Mouse (Mus musculus): ENCODE data around the gene Msln.

Gene Msln

DNA sequence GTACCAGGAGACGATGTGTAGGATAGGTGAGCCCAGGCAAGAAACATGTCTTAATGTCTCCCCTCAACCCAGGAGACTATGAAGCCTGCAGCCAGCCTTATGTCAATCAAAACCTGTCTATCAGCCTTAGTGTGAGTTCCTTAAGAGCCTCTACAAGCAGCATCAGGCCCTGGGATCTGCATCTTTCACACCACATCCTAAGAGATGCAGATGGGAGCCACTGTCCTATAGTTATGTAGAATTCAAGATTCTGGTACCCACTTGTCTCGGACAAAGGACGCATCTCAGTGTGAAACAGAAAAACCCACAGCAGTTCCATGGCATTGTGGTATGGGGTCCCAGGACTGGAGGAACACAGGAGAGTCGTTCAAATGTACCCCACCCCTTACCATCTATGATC, 908 bp upstream of the Msln start:
- ChIA-PET CTCF (interaction anchor here in 1 of 4 experiments (0.6 to 1.0 kb wide), 2 partner anchors 19 to 254 kb away, joined by 3 read pairs; partner anchors contain the start of gene Narfl), POLR2A (interaction anchor here in 3 of 4 experiments (0.8 to 11.8 kb wide), 14 partner anchors 10 to 114 kb away, joined by 3 to 137 read pairs (median 12); partner anchors contain the start of genes Chtf18 (in 3 of the 3), Rpusd1 (in 3 of the 3), Stub1 (in 2 of the 3) and Mcrip2 (in 1 of the 3))

DNA sequence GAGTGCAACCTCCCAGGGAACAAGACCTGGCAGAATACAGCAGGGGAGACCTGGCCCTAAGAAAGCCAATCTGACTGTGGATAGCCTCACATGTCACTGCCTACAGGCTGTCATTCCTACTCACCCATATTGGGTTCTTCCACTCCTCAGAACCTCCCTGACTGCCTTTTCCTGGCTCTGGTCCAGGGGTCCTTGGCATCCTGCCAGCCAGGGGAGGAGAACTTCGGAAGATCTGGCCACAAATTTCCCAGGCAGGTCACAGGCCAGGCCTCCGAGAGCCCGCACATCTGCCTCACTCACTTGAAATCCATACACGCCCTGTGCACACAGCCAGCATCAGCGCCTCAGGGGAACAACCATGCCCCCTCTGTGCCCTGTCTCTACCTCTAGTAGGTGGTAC, 2.7 kb downstream of the Msln start:
- ChIA-PET POLR2A (interaction anchor here in 1 of 4 experiments (1.3 kb wide), 2 partner anchors 24 to 27 kb away, joined by 3 to 4 read pairs; partner anchors contain the start of genes Chtf18 and Rpusd1), CTCF (interaction anchor here in 1 of 4 experiments (1.3 kb wide), 1 partner anchor 49 kb away, joined by 3 read pairs; no protein-coding TSS in a partner anchor)

DNA sequence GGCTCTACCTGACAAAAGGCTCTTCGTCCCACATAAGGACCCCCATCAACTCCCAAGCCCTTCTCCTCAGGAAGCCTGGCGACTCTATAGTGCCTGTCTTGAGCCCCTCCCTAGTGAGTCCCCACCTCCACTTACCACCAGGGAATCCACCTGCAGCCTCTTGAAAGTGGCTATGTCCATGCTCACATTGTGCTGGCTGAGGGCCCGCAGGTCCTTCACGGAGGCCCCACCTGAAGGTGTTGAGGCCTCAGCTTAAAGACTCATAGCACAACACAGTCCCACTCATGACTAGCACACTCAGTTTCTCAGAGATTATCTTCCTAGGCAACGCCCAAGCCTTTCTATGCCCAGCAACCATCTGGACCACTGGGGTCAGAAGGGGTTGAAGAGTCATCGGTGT, 4.9 kb downstream of the Msln start:
- ChIA-PET CTCF (no interaction called here), POLR2A (no interaction called here)

DNA sequence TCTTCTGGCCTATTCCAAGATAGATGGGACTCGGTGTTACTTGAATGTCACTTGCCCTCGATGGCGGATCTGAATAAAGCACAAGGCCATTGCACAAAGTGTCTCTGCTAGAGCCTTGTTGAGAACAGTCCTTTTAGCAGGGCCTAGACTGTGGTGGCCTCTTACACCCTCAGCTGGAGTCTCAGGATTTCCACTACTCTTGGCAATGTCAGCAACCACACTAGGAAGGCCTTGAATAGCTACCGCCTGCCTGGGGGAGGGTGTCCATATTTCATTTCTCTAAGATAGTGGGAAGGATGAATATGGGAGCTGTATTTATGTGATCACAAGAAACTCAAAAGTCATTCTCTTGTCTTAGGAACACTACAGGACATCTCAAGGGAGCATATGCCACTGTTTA, 5.9 kb downstream of the Msln start:
- ChIA-PET CTCF (no interaction called here), POLR2A (interaction anchor here in 1 of 4 experiments (2.4 kb wide), 1 partner anchor 8 kb away, joined by 14 read pairs; no protein-coding TSS in a partner anchor)

DNA sequence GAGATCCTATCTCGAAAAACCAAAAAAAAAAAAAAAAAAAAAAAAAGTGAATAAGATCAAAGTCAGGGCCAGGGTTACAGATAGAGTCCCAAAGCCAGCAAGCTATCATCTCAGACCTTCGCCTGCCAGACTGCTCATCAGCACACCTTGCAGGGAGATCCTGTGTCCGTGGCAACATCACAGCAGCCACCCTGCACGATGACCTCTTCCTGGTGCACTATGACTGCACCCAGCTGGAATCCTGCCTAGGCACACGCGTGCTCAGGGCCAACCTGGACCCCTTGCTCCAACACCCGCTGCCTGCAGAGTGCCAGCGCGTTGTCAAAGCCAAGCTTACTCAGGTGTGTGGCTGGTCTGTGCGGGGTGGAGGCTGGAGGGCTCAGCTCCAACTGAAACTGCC, 9.9 kb downstream of the Msln start:
- ChIA-PET CTCF (interaction anchor here in 3 of 4 experiments (0.6 to 1.5 kb wide), 11 partner anchors 8 to 922 kb away, joined by 3 to 11 read pairs (median 3); no protein-coding TSS in a partner anchor), POLR2A (interaction anchor here (0.6 to 3.0 kb wide), 20 partner anchors 8 to 1556 kb away, joined by 3 to 26 read pairs (median 5); partner anchors contain the start of genes Gng13 (in 2 of the 4), Msln (in 2 of the 4), Chtf18 (in 1 of the 4) and Haghl (in 1 of the 4))

DNA sequence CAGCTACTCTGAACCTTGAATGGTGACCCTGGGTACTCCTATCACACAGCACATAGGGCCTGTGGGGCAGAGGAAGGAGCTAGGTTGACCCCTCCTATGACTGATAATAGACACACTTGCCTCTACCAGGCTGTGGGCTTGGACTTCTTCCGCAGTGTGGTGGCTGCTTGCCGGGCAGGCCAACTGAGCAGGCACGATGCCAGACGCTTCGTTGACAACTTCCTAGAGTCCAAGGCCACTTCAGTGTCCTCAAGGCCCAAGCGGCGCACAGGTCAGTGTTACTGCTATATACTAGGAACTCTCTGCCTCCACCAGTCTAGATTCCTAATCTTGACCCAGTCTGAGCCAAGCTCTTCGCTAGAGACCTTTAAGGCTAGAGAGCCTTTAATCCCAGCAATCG, 10.3 kb downstream of the Msln start:
- POLR2A ChIA-PET = interaction anchor here in 3 of 4 experiments (0.6 to 3.0 kb wide), 14 partner anchors 8 to 639 kb away, joined by 3 to 26 read pairs (median 6); partner anchors contain the start of genes Gng13 (in 2 of the 3), Msln (in 2 of the 3), Chtf18 (in 1 of the 3) and Haghl (in 1 of the 3)
- CTCF ChIA-PET = interaction anchor here (0.5 to 1.5 kb wide), 6 partner anchors 8 to 1148 kb away, joined by 3 to 11 read pairs (median 5); no protein-coding TSS in a partner anchor

DNA sequence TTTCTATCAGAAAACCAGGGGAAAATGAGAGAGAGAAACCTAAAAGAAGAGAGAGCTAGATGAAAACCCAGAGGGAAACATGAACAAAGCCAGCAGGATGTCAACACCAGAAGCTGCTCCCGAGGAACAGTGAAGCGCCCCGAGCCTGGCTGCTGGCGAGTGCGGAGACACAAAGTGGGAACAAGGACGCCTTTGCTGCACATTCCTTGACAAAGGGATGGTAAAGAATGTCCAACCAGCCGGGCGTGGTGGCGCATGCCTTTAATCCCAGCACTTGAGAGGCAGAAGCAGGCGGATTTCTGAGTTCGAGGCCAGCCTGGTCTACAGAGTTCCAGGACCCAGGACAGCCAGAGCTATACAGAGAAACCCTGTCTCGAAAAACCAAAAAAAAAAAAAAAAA, 12.7 kb downstream of the Msln start:
- POLR2A ChIA-PET = interaction anchor here (0.6 to 2.6 kb wide), 26 partner anchors 9 to 1770 kb away, joined by 3 to 16 read pairs (median 4); partner anchors contain the start of genes Rpusd1 (in 3 of the 4), Chtf18 (in 2 of the 4), Msln (in 2 of the 4) and AC134908.4 (in 1 of the 4)
- CTCF ChIA-PET = interaction anchor here (0.6 to 1.9 kb wide), 9 partner anchors 9 to 1346 kb away, joined by 3 to 11 read pairs (median 6); no protein-coding TSS in a partner anchor

DNA sequence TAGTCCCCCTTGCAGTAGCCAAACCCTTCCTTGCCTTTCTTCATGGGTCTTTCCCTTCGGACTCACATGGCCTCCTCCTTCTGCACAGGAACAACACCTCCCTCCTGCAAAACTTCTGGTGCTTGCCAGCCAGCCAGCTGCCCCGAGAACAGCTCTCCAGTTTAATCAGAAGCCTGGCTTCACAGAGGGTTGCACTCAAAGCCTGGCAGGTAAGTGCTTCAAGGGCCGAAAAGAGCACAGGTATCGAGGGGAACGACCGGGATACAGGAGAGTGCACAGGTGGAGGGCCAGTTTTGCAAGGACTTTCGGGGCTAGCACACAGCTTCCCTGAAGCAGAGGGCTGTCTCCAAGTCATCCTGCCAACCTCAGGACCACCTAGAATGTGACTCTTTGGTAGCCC, 15.3 kb downstream of the Msln start:
- ChIA-PET CTCF (interaction anchor here in 3 of 4 experiments (0.6 to 1.4 kb wide), 4 partner anchors 12 to 290 kb away, joined by 3 to 7 read pairs (median 6); partner anchors contain the start of gene Chtf18 (in 1 of the 3)), POLR2A (interaction anchor here in 2 of 4 experiments (1.3 to 2.3 kb wide), 7 partner anchors 11 to 31 kb away, joined by 3 to 12 read pairs (median 5); partner anchors contain the start of genes Chtf18 (in 1 of the 2) and Rpusd1 (in 1 of the 2))

DNA sequence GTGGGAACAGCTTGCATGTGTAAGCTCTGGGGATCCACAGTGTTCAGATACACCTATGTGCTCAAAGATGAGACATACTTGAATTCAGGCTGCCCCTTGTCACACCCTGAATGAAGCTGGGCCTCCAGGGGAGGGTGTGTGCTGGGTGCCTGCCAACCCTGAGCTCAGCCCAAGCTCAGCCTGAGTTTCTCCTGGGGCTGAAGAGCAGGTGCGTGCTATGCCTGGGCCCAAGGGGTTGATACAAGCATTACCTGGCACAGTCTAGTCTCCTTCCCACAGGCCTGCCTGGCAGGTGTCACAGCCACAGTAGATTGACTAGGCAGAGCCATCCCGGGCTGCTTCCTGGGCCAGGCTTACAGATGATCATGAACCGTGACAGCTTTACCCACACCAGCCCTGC, 18.4 kb downstream of the Msln start, which contains the start of gene Mslnl:
TSS of gene Mslnl (plus strand) at position 298 of the 400 bp plus-strand sequence.
- ChIA-PET CTCF (interaction anchor here in 3 of 4 experiments (0.6 to 2.3 kb wide), 9 partner anchors 8 to 1344 kb away, joined by 3 to 9 read pairs (median 3); partner anchors contain the start of genes Chtf18 (in 1 of the 3) and Rpusd1 (in 1 of the 3)), POLR2A (interaction anchor here in 3 of 4 experiments (0.5 to 2.5 kb wide), 10 partner anchors 9 to 526 kb away, joined by 3 to 15 read pairs (median 4); partner anchors contain the start of genes Chtf18 (in 1 of the 3), Msln (in 1 of the 3), Rpusd1 (in 1 of the 3) and Stub1 (in 1 of the 3))

DNA sequence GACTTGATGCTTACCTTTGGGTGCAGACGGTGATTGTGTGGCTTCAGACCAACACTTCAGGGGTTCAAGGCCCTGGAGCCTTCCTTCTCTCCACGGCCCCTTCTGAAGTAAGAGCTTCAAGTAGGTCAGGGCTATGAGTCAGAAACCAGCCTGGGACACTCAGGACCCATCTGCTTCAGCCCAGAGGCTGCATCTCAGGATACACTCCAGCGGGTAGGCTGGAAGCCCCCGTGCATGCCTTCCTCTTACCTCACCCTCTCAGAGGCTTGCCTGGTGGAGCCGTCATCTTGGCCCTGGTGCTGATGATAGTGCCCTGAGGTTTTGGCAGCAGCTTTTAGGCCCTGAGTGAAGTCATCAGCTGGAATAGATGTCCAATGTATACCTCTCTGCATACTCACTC, 18.9 kb downstream of the Msln start:
- POLR2A ChIA-PET = interaction anchor here in 3 of 4 experiments (0.5 to 2.5 kb wide), 7 partner anchors 8 to 98 kb away, joined by 3 to 15 read pairs (median 4); partner anchors contain the start of genes Chtf18 (in 1 of the 3), Metrn (in 1 of the 3), Msln (in 1 of the 3) and Rpusd1 (in 1 of the 3)

DNA sequence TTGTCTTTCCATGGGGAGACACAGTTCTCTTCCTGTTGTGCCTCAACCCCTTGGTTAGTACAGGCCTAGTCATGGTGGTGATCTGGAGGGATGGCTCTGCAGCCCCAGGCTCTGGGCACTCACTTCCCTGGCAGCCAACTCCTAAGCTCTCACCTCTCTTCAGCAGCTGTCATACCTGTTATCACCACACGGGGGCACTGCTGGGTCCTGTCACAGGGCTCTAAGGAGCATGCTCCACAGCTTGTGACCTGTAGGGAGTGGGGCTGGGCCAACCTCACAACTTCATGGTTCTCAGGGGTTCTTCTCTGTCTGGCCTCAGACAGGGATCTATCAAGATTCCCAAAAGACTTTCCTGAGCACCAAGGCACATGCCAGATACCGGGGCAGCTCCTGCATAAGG, 22.1 kb downstream of the Msln start:
- POLR2A ChIA-PET = interaction anchor here (0.5 to 10.8 kb wide), 38 partner anchors 8 to 1049 kb away, joined by 3 to 137 read pairs (median 4); partner anchors contain the start of genes Gng13 (in 3 of the 4), Metrn (in 1 of the 4), Msln (in 1 of the 4) and Narfl (in 1 of the 4)
- CTCF ChIA-PET = interaction anchor here (0.6 to 2.7 kb wide), 58 partner anchors 8 to 432 kb away, joined by 3 to 49 read pairs (median 5); partner anchors contain the start of genes Metrn (in 3 of the 4), Narfl (in 3 of the 4), Haghl (in 2 of the 4) and Msln (in 2 of the 4)

More for the DNA sequence above, 18.9 kb downstream of the Msln start:
- CTCF ChIA-PET = interaction anchor here in 3 of 4 experiments (0.7 to 2.3 kb wide), 6 partner anchors 8 to 1343 kb away, joined by 3 to 9 read pairs (median 6); partner anchors contain the start of genes Chtf18 (in 1 of the 3) and Rpusd1 (in 1 of the 3)

DNA sequence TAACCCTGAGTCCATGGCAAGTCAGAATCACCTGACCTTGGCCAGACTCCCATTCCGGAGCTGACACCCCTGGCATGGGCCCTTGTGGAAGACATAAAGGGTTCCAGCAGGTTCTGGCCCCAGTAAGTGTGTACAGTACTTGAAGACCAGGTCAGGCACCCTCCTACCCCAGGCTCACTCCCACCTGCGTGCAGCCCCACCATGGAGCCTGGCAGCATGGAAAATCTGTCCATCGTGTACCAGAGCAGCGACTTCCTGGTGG, 26.2 kb downstream of the Msln start:
- ChIA-PET POLR2A (interaction anchor here (0.6 to 10.8 kb wide), 85 partner anchors 8 to 1200 kb away, joined by 3 to 137 read pairs (median 4); partner anchors contain the start of genes Gng13 (in 3 of the 4), Msln (in 3 of the 4), Stub1 (in 3 of the 4) and AC134908.4 (in 2 of the 4)), CTCF (interaction anchor here (0.5 to 1.7 kb wide), 32 partner anchors 8 to 781 kb away, joined by 3 to 16 read pairs (median 5); partner anchors contain the start of genes Narfl (in 3 of the 4), Gng13 (in 1 of the 4), Haghl (in 1 of the 4) and Jmjd8 (in 1 of the 4))

DNA sequence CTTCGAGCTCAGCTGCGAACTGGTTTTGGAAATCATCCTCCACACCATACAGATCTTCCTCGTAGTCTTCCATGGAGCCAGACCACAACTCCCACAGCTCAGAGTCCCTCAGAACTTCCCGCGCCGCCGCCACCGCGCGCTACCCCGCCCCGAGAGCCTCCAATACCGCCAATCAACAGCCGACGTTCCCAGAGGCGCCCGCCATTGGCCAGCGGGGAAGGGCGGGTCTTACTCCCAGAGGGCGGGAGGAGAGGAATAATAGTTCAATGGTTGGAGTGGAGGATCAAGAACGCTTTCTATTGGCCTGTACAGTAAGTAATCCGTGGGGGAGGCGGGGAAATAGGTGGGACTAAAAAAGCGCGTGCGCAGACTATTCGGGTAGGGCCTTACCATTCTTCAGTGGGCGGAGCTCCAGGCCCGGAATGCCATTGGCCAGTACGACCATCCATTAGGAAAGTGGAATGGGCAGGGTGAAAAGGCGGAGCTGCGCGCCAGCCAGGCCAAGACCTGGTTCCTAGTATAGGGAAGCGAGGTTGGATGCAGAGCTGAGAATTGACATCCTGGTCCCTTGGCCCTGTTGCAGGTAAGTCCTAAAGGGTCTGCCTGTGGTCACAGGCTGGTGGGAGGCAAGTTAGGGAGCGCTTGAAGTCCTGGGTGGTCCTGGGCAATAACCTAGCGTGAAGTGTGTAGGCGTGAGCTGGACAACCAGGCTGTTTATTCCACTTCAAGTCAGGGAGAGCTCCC, 26.7 kb downstream of the Msln start, which contains the start of the genes Chtf18 and Rpusd1:
TSS of gene Chtf18 (minus strand) at position 155 of the 744 bp plus-strand sequence.
TSS of gene Rpusd1 (plus strand) at position 406 of the 744 bp plus-strand sequence.
- CTCF ChIA-PET = interaction anchor here (0.5 to 1.7 kb wide), 40 partner anchors 8 to 782 kb away, joined by 3 to 16 read pairs (median 4); partner anchors contain the start of genes Narfl (in 4 of the 4), Gng13 (in 1 of the 4), Haghl (in 1 of the 4) and Jmjd8 (in 1 of the 4)
- POLR2A ChIA-PET = interaction anchor here (0.5 to 10.8 kb wide), 100 partner anchors 9 to 1200 kb away, joined by 3 to 137 read pairs (median 4); partner anchors contain the start of genes Gng13 (in 4 of the 4), Stub1 (in 4 of the 4), Jmjd8 (in 3 of the 4) and Msln (in 3 of the 4)

DNA sequence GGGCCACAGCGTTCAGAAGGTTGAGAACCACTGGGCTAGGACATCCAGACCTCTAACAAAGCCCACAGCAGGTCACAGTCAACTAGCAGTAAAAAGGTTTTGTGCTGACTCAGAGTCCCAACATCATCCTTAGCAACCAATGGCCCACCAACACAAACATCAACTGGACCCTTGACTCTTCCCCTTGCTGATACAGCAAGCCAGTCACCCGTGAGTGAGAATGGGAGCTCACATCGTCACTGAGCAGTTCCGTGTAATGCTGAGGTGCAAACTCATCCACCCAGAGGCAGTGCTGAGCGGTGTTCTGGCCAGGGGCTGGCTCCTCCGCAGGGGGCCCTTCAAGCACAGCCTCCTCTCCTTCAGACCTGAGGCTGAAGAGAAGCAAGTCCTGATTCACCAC, 28.9 kb downstream of the Msln start:
- CTCF ChIA-PET = no interaction called here
- POLR2A ChIA-PET = interaction anchor here in 1 of 4 experiments (1.3 to 10.8 kb wide), 2 partner anchors 9 to 34 kb away, joined by 3 to 137 read pairs; partner anchors contain the start of gene Msln

DNA sequence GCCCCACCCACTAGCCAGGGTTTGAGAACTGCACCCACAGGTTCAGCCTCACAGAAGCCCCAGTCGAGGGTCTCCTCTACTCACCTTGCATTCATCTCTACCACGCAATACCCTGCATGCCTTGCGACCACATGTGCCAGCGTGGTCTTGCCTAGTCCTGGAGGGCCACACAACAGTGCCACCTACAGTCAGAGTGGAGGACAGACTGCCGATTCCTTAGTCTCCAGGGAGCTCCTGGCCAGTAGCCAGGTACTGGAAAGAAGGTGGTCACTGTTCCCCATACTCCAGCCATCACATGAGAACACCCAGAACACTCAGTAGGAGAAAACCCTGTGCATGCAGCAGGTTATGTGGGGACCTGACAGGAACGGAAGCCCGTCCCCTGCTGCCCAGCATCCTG, 30.3 kb downstream of the Msln start:
- POLR2A ChIA-PET = interaction anchor here in 3 of 4 experiments (0.6 to 10.8 kb wide), 35 partner anchors 8 to 469 kb away, joined by 3 to 137 read pairs (median 4); partner anchors contain the start of genes Haghl (in 2 of the 3), Lmf1 (in 2 of the 3), Msln (in 2 of the 3) and Sox8 (in 2 of the 3)

DNA sequence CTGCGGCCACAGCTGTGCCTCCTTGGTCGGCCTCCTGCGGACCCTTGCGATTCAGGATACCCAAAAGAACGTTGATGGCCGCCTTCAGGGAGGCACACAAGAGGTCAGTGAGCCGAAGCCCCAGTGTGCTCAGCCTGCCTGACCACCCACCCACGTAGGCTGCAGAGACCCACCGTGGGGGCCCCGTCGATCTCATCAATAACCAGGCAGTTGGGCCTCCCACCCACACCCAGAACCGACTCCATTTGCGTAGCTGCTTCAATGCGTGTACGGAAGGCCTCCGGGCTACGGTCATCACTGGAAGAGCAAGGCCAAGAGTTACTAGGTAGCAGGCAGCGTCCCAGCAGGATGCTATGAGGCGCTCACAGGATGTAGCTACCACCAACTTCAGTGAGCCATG, 30.7 kb downstream of the Msln start:
- POLR2A ChIA-PET = interaction anchor here in 3 of 4 experiments (0.6 to 10.8 kb wide), 32 partner anchors 8 to 450 kb away, joined by 3 to 137 read pairs (median 4); partner anchors contain the start of genes Haghl (in 2 of the 3), Lmf1 (in 2 of the 3), Sox8 (in 2 of the 3) and Stub1 (in 2 of the 3)
- CTCF ChIA-PET = interaction anchor here (0.6 to 3.5 kb wide), 50 partner anchors 9 to 909 kb away, joined by 3 to 22 read pairs (median 5); partner anchors contain the start of genes Narfl (in 4 of the 4), Haghl (in 2 of the 4), Metrn (in 2 of the 4) and Mslnl (in 2 of the 4)

More for the DNA sequence above, 30.3 kb downstream of the Msln start:
- CTCF ChIA-PET = interaction anchor here (0.6 to 3.5 kb wide), 61 partner anchors 8 to 910 kb away, joined by 3 to 22 read pairs (median 4); partner anchors contain the start of genes Narfl (in 4 of the 4), Mslnl (in 3 of the 4), Haghl (in 2 of the 4) and Metrn (in 2 of the 4)
